Comparison of ENCODE assay signal across 9 mouse cellular contexts in the genomic region with DNA sequence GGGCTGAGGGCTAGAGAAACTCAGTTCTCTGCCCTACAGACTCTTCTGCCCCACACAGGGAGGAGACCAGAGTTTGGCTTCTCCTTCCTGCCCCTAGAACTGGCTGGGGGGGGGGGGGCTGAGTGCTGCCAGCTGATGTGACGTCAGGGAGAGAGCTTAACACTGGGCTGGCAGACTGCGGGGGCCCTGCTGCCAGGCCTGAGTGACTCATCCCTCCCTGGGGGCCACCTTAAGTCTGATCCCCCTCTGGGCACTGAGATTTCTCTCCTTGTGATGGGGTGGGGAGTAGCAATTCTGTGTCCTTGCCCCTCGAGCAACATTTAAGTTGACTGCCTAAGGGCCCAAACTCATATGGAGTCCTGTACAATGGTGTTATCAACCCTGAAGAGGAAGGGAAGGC. TPM values are rescaled to one million over a fixed set of nuclear protein-coding genes. Genes with fewer than 3 reads are reported as not detected.
DNase-seq lines count a peak whose midpoint lies in the region; ATAC-seq and TF ChIP-seq lines count a peak whose summit lies in the region.
"Had no signal": no experiment of that assay in that cellular context is flagged by ENCODE, and none has a peak within 500 bp of the region (broad histone marks: within the 10 kb centered on the region; RNA-seq: fewer than 3 reads in every experiment).

No protein-coding gene starts in this region.

- H3K4me1 ChIP-seq in forebrain, embryonic 12.5 days = peaks cover 26% of the 10 kb centered on the region
- H3K4me1 ChIP-seq in liver, embryonic 12.5 days = peaks cover 53% of the 10 kb centered on the region

- TF ChIP-seq CTCF in C2C12 (IDR thresholded peaks at IDR 0.05; ENCODE audit: control insufficient read depth, insufficient read depth, insufficient read length) = no peak

- peak; percentile 58 for DNase-seq in gastrocnemius, postnatal 25 days
- no peak for DNase-seq in gastrocnemius, postnatal 14 days
- no peak for DNase-seq in kidney, adult 8-10 months
- no peak for DNase-seq in lung, postnatal 10 days

- H3K79me3 ChIP-seq in C2C12 (ENCODE audit: low read depth) = peaks cover 19% of the 10 kb centered on the region

- H3K9me3 ChIP-seq in forebrain, embryonic 12.5 days = no peaks in the 10 kb centered on the region
- no peaks in the 10 kb centered on the region for H3K9me3 ChIP-seq in liver, embryonic 12.5 days (replicated peaks)

- peak overlapping the region; percentile 61 for H3K4me2 ChIP-seq in forebrain, embryonic 12.5 days
- H3K4me2 ChIP-seq in liver, embryonic 12.5 days = peak overlapping the region; percentile 96

- H3K27ac ChIP-seq in forebrain, embryonic 12.5 days = 0 out of 2 replicates have a peak overlapping the region, but pooled peaks have one; percentile 94
- H3K27ac ChIP-seq in liver, embryonic 12.5 days = no peak overlapping the region

- peak overlapping the region; percentile 95 for H3K4me3 ChIP-seq in C2C12 (ENCODE audit: insufficient read depth, poor library complexity, severe bottlenecking)
- peak overlapping the region; percentile 100 for H3K4me3 ChIP-seq in forebrain, embryonic 12.5 days (replicated peaks)
- 0 out of 2 replicates have a peak overlapping the region, but pooled peaks have one; percentile 89 for H3K4me3 ChIP-seq in liver, embryonic 12.5 days

- H3K9ac ChIP-seq in forebrain, embryonic 12.5 days = peak overlapping the region; percentile 99
- H3K9ac ChIP-seq in liver, embryonic 12.5 days = peak overlapping the region; percentile 27; the same call in 1 of the 2 replicates

- WGBS in forebrain, embryonic 12.5 days = 80% methylated on average over 3 of the region's 3 CpGs
- WGBS in liver, embryonic 12.5 days (ENCODE audit: insufficient replicate concordance) = 76% methylated on average over 3 of the region's 3 CpGs

- no peaks in the 10 kb centered on the region for H3K27me3 ChIP-seq in C2C12 (ENCODE audit: control insufficient read depth, insufficient read depth, insufficient read length)
- H3K27me3 ChIP-seq in forebrain, embryonic 12.5 days = no peaks in the 10 kb centered on the region
- no peaks in the 10 kb centered on the region for H3K27me3 ChIP-seq in liver, embryonic 12.5 days (replicated peaks)
- H3K27me3 ChIP-seq: Patski had no signal

- H3ac ChIP-seq in C2C12 (ENCODE audit: control insufficient read depth, insufficient read length, low read depth) = peak overlapping the region; percentile 99

- no peak for ATAC-seq in forebrain, embryonic 12.5 days (ENCODE audit: low FRiP score)
- no peak for ATAC-seq in liver, embryonic 12.5 days
- no peak for ATAC-seq in megakaryocyte-erythroid progenitor cell, adult 5-6 weeks (replicated peaks; ENCODE audit: low FRiP score, low TSS enrichment, poor library complexity, severe bottlenecking)
- ATAC-seq: Patski had no signal

- peaks cover 40% of the 10 kb centered on the region for H3K79me2 ChIP-seq in C2C12 (ENCODE audit: control insufficient read depth, insufficient read depth)

- intact Hi-C loops in gastrocnemius, postnatal 14 days (cut with DNase I; ENCODE audit: low total_unique reads) = no loop called here

- peaks cover 53% of the 10 kb centered on the region for H3K36me3 ChIP-seq in C2C12 (ENCODE audit: control insufficient read depth, insufficient read depth)
- peaks cover 51% of the 10 kb centered on the region for H3K36me3 ChIP-seq in forebrain, embryonic 12.5 days (replicated peaks)
- H3K36me3 ChIP-seq in liver, embryonic 12.5 days = peaks cover 53% of the 10 kb centered on the region

TF ChIP-seq in C2C12, 6 proteins besides CTCF, POLR2A, EP300 and RAD21:
- TF ChIP-seq USF1 (IDR thresholded peaks at IDR 0.05; ENCODE audit: low read depth) = no peak
- TF ChIP-seq MYOG (IDR thresholded peaks at IDR 0.05; ENCODE audit: control insufficient read depth, extremely low read depth, insufficient read length) = no peak
- TF ChIP-seq CEBPB (IDR thresholded peaks at IDR 0.05; ENCODE audit: low read depth) = no peak
- no peak for TF ChIP-seq MAX (IDR thresholded peaks at IDR 0.05)
- no peak for TF ChIP-seq MYOD1 (IDR thresholded peaks at IDR 0.05; ENCODE audit: control insufficient read depth, insufficient read length, low read depth)
- TF ChIP-seq FOSL1 (IDR thresholded peaks at IDR 0.05; ENCODE audit: insufficient read depth, low read length, poor library complexity, severe bottlenecking) = no peak

RNA-seq across cellular contexts. Expression of a gene that starts 1.5 kb away (rescaled TPM):
- 10 to 100 TPM; 61.5 to 70.1 TPM for total RNA-seq in gastrocnemius, postnatal 25 days (2021)
- total RNA-seq in gastrocnemius, postnatal 14 days (2021) = 10 to 100 TPM; 53.7 to 54.8 TPM
- polyA plus RNA-seq in C2C12 (2012; fragmentation: generic; extraction: Trizol) = 35.9 TPM
- 11.3 and 13.9 TPM in 2 replicates for polyA plus RNA-seq in forebrain, embryonic 12.5 days (2016; fragmentation: Nextera tagmentation; extraction: Ambion mirVana)
- polyA plus RNA-seq in liver, embryonic 12.5 days (2016; fragmentation: Nextera tagmentation; extraction: Ambion mirVana) = 9.3 TPM in 2 replicates
- 62.2 and 68.5 TPM in 2 replicates for total RNA-seq in megakaryocyte-erythroid progenitor cell, adult 5-6 weeks (2014; fragmentation: Nextera tagmentation)
- 8.3 and 11.7 TPM in 2 replicates for total RNA-seq in megakaryocyte-erythroid progenitor cell, adult 5-6 weeks (2017)

RNA-seq across cellular contexts. Expression of a gene that starts 9.7 kb away (rescaled TPM):
- total RNA-seq in gastrocnemius, postnatal 25 days (2021) = 100 to 1,000 TPM; 443 to 454 TPM
- 100 to 1,000 TPM; 257 to 331 TPM for total RNA-seq in gastrocnemius, postnatal 14 days (2021)
- polyA plus RNA-seq in C2C12 (2012; fragmentation: generic; extraction: Trizol) = 13.7 TPM
- polyA plus RNA-seq in forebrain, embryonic 12.5 days (2016; fragmentation: Nextera tagmentation; extraction: Ambion mirVana) = 24.2 and 25.5 TPM in 2 replicates
- polyA plus RNA-seq in liver, embryonic 12.5 days (2016; fragmentation: Nextera tagmentation; extraction: Ambion mirVana) = 8.7 and 8.9 TPM in 2 replicates
- total RNA-seq in megakaryocyte-erythroid progenitor cell, adult 5-6 weeks (2014; fragmentation: Nextera tagmentation) = 12.9 and 16.8 TPM in 2 replicates
- 8.8 and 10.9 TPM in 2 replicates for total RNA-seq in megakaryocyte-erythroid progenitor cell, adult 5-6 weeks (2017)

RNA-seq across cellular contexts. Expression of a gene that starts 22.6 kb away (rescaled TPM):
- not detected for total RNA-seq in gastrocnemius, postnatal 25 days (2021)
- not detected for total RNA-seq in gastrocnemius, postnatal 14 days (2021)
- polyA plus RNA-seq in C2C12 (2012; fragmentation: generic; extraction: Trizol) = not detected
- not detected in 2 replicates for polyA plus RNA-seq in forebrain, embryonic 12.5 days (2016; fragmentation: Nextera tagmentation; extraction: Ambion mirVana)
- 22.7 and 23.0 TPM in 2 replicates for polyA plus RNA-seq in liver, embryonic 12.5 days (2016; fragmentation: Nextera tagmentation; extraction: Ambion mirVana)
- not detected in 2 replicates for total RNA-seq in megakaryocyte-erythroid progenitor cell, adult 5-6 weeks (2014; fragmentation: Nextera tagmentation)
- total RNA-seq in megakaryocyte-erythroid progenitor cell, adult 5-6 weeks (2017) = not detected in 2 replicates

RNA-seq across cellular contexts. Expression of a gene that starts 32.8 kb away (rescaled TPM):
- 10 to 100 TPM; 44.7 to 47.9 TPM for total RNA-seq in gastrocnemius, postnatal 25 days (2021)
- 10 to 100 TPM; 48.2 to 51.8 TPM for total RNA-seq in gastrocnemius, postnatal 14 days (2021)
- polyA plus RNA-seq in C2C12 (2012; fragmentation: generic; extraction: Trizol) = 93.0 TPM
- polyA plus RNA-seq in forebrain, embryonic 12.5 days (2016; fragmentation: Nextera tagmentation; extraction: Ambion mirVana) = 141 and 155 TPM in 2 replicates
- 64.1 and 66.1 TPM in 2 replicates for polyA plus RNA-seq in liver, embryonic 12.5 days (2016; fragmentation: Nextera tagmentation; extraction: Ambion mirVana)
- 63.0 and 130 TPM in 2 replicates for total RNA-seq in megakaryocyte-erythroid progenitor cell, adult 5-6 weeks (2014; fragmentation: Nextera tagmentation)
- 54.4 and 98.8 TPM in 2 replicates for total RNA-seq in megakaryocyte-erythroid progenitor cell, adult 5-6 weeks (2017)

RNA-seq across cellular contexts. Expression of a gene that starts 33.0 kb away (rescaled TPM):
- total RNA-seq in gastrocnemius, postnatal 25 days (2021) = 10 to 100 TPM; 10.7 to 11.5 TPM
- total RNA-seq in gastrocnemius, postnatal 14 days (2021) = 10 to 100 TPM; 12.9 to 13.0 TPM
- 34.0 TPM for polyA plus RNA-seq in C2C12 (2012; fragmentation: generic; extraction: Trizol)
- polyA plus RNA-seq in forebrain, embryonic 12.5 days (2016; fragmentation: Nextera tagmentation; extraction: Ambion mirVana) = 61.9 and 62.0 TPM in 2 replicates
- polyA plus RNA-seq in liver, embryonic 12.5 days (2016; fragmentation: Nextera tagmentation; extraction: Ambion mirVana) = 14.2 and 14.8 TPM in 2 replicates
- 20.9 and 21.6 TPM in 2 replicates for total RNA-seq in megakaryocyte-erythroid progenitor cell, adult 5-6 weeks (2014; fragmentation: Nextera tagmentation)
- 8.8 and 12.9 TPM in 2 replicates for total RNA-seq in megakaryocyte-erythroid progenitor cell, adult 5-6 weeks (2017)

Comparison
In these comparisons a context has a peak if more than half of its experiments do, and no peak if none do; other contexts are left out.
1. RNA of a gene that starts 9.7 kb away (total RNA-seq): 443 to 454 TPM in gastrocnemius, postnatal 25 days and 257 to 331 TPM in gastrocnemius, postnatal 14 days; 8.8 to 16.8 TPM in megakaryocyte-erythroid progenitor cell, adult 5-6 weeks; every median in the first group is over 10 times any median in the second.
2. Peak in every context shown above with its lines, with median percentiles within 50 percentile points of each other: H3K4me3 ChIP-seq.